Mouse (Mus musculus): ENCODE data around the gene Med25. TPM values are rescaled to one million over a fixed set of nuclear protein-coding genes. Genes with fewer than 3 reads are reported as not detected.

Gene Med25
- polyA plus RNA-seq, 1 experiment from 2014 or later, result 64.4 TPM

- H3K4me2 ChIP-seq (replicated peaks; ENCODE audit: low read depth), result peak overlapping the region; percentile 83
- H3K27me3 ChIP-seq (ENCODE audit: control insufficient read depth, insufficient read depth, low read length), result no peaks in the 10 kb centered on the region
- peaks cover 6% of the 10 kb centered on the region for H3K4me1 ChIP-seq (replicated peaks; ENCODE audit: control insufficient read depth, insufficient read depth)
- peaks cover 2% of the 10 kb centered on the region; the same call in 1 of the 2 replicates for H3K36me3 ChIP-seq (ENCODE audit: control insufficient read depth, insufficient read depth, low read length)
- 73% methylated on average over 4 of the region's 4 CpGs for WGBS
- no peak for ATAC-seq (ENCODE audit: low FRiP score, low TSS enrichment)
- H3K9ac ChIP-seq (ENCODE audit: low read length), result peak overlapping the region; percentile 41; the same call in 1 of the 2 replicates
- DNase-seq (ENCODE audit: low spot score), result peak; percentile 48
- no peaks in the 10 kb centered on the region for H3K9me3 ChIP-seq (ENCODE audit: control insufficient read depth, low read length)
- 0 out of 2 replicates have a peak overlapping the region, but pooled peaks have one; percentile 75 for H3K4me3 ChIP-seq (ENCODE audit: low read depth, low read length)
- H3K27ac ChIP-seq (replicated peaks), result no peak overlapping the region
- TF ChIP-seq EP300 (optimal IDR thresholded peaks at IDR 0.05) (no peak), CTCF (IDR thresholded peaks at IDR 0.05; ENCODE audit: low read depth) (no peak)
Measured at GRCm38 (mm10) chr7:44890737-44891136, 1.8 kb downstream of the Med25 start.

GRCm38 (mm10) chr7:44890180-44890579 is 2.3 kb downstream of the Med25 start:
- H3K4me3 ChIP-seq (ENCODE audit: low read depth, low read length), result no peak overlapping the region
- 76% methylated on average over 6 of the region's 7 CpGs for WGBS
- H3K27ac ChIP-seq (replicated peaks), result no peak overlapping the region
- no peaks in the 10 kb centered on the region for H3K27me3 ChIP-seq (ENCODE audit: control insufficient read depth, insufficient read depth, low read length)
- no peak overlapping the region for H3K9ac ChIP-seq (ENCODE audit: low read length)
- H3K4me1 ChIP-seq (replicated peaks; ENCODE audit: control insufficient read depth, insufficient read depth), result peaks cover 6% of the 10 kb centered on the region
- H3K9me3 ChIP-seq (ENCODE audit: control insufficient read depth, low read length), result no peaks in the 10 kb centered on the region
- TF ChIP-seq CTCF (IDR thresholded peaks at IDR 0.05; ENCODE audit: low read depth), result no peak
- no peak for TF ChIP-seq EP300 (optimal IDR thresholded peaks at IDR 0.05)
- H3K4me2 ChIP-seq (replicated peaks; ENCODE audit: low read depth), result 0 out of 2 replicates have a peak overlapping the region, but pooled peaks have one; percentile 14
- no peak; the same call in 1 of the 2 replicates for ATAC-seq (ENCODE audit: low FRiP score, low TSS enrichment)
- H3K36me3 ChIP-seq (ENCODE audit: control insufficient read depth, insufficient read depth, low read length), result peaks cover 2% of the 10 kb centered on the region; the same call in 1 of the 2 replicates
- DNase-seq (ENCODE audit: low spot score), result peak; percentile 61

GRCm38 (mm10) chr7:44888256-44889105 is 4.0 kb downstream of the Med25 start:
- Histone ChIP-seq H3K27ac (replicated peaks) (peak overlapping the region; percentile 69), H3K9ac (ENCODE audit: low read length) (no peak overlapping the region; the same call in 1 of the 2 replicates), H3K4me3 (ENCODE audit: low read depth, low read length) (no peak overlapping the region), H3K9me3 (ENCODE audit: control insufficient read depth, low read length) (no peaks in the 10 kb centered on the region), H3K27me3 (ENCODE audit: control insufficient read depth, insufficient read depth, low read length) (no peaks in the 10 kb centered on the region), H3K4me1 (replicated peaks; ENCODE audit: control insufficient read depth, insufficient read depth) (peaks cover 6% of the 10 kb centered on the region), H3K36me3 (ENCODE audit: control insufficient read depth, insufficient read depth, low read length) (peaks cover 5% of the 10 kb centered on the region; the same call in 1 of the 2 replicates), H3K4me2 (replicated peaks; ENCODE audit: low read depth) (no peak overlapping the region)
- DNase-seq (ENCODE audit: low spot score) (peak; percentile 79), ATAC-seq (ENCODE audit: low FRiP score, low TSS enrichment) (peak; percentile 80)
- WGBS, result 68% methylated on average over 13 of the region's 13 CpGs
- no peak for TF ChIP-seq CTCF (IDR thresholded peaks at IDR 0.05; ENCODE audit: low read depth)
- no peak for TF ChIP-seq EP300 (optimal IDR thresholded peaks at IDR 0.05)

- ATAC-seq (ENCODE audit: low FRiP score, low TSS enrichment), result no peak
- WGBS, result 88% methylated on average over 7 of the region's 7 CpGs
- TF ChIP-seq CTCF (IDR thresholded peaks at IDR 0.05; ENCODE audit: low read depth), result no peak
- no peak for TF ChIP-seq EP300 (optimal IDR thresholded peaks at IDR 0.05)
- H3K36me3 ChIP-seq (ENCODE audit: control insufficient read depth, insufficient read depth, low read length), result peaks cover 7% of the 10 kb centered on the region; the same call in 1 of the 2 replicates
- no peak overlapping the region for H3K4me3 ChIP-seq (ENCODE audit: low read depth, low read length)
- DNase-seq (ENCODE audit: low spot score), result no peak
- H3K4me1 ChIP-seq (replicated peaks; ENCODE audit: control insufficient read depth, insufficient read depth), result peaks cover 6% of the 10 kb centered on the region
- H3K4me2 ChIP-seq (replicated peaks; ENCODE audit: low read depth), result no peak overlapping the region
- H3K27me3 ChIP-seq (ENCODE audit: control insufficient read depth, insufficient read depth, low read length), result no peaks in the 10 kb centered on the region
- H3K9ac ChIP-seq (ENCODE audit: low read length), result no peak overlapping the region
- no peaks in the 10 kb centered on the region for H3K9me3 ChIP-seq (ENCODE audit: control insufficient read depth, low read length)
- H3K27ac ChIP-seq (replicated peaks), result no peak overlapping the region
Measured at GRCm38 (mm10) chr7:44886964-44887363, 5.5 kb downstream of the Med25 start.

- Histone ChIP-seq H3K4me2 (replicated peaks; ENCODE audit: low read depth) (no peak overlapping the region), H3K27me3 (ENCODE audit: control insufficient read depth, insufficient read depth, low read length) (no peaks in the 10 kb centered on the region), H3K4me1 (replicated peaks; ENCODE audit: control insufficient read depth, insufficient read depth) (peaks cover 2% of the 10 kb centered on the region; the same call in 1 of the 2 replicates), H3K9me3 (ENCODE audit: control insufficient read depth, low read length) (no peaks in the 10 kb centered on the region), H3K9ac (ENCODE audit: low read length) (no peak overlapping the region), H3K27ac (replicated peaks) (no peak overlapping the region), H3K4me3 (ENCODE audit: low read depth, low read length) (no peak overlapping the region), H3K36me3 (ENCODE audit: control insufficient read depth, insufficient read depth, low read length) (peaks cover 22% of the 10 kb centered on the region)
- ATAC-seq (ENCODE audit: low FRiP score, low TSS enrichment) (no peak), DNase-seq (ENCODE audit: low spot score) (no peak)
- TF ChIP-seq EP300 (optimal IDR thresholded peaks at IDR 0.05) (no peak), CTCF (IDR thresholded peaks at IDR 0.05; ENCODE audit: low read depth) (no peak)
- 96% methylated on average over 5 of the region's 5 CpGs for WGBS
Measured at GRCm38 (mm10) chr7:44884637-44885036, 7.9 kb downstream of the Med25 start.

- Histone ChIP-seq H3K27me3 (ENCODE audit: control insufficient read depth, insufficient read depth, low read length) (no peaks in the 10 kb centered on the region), H3K27ac (replicated peaks) (no peak overlapping the region), H3K9ac (ENCODE audit: low read length) (no peak overlapping the region), H3K4me3 (ENCODE audit: low read depth, low read length) (no peak overlapping the region), H3K9me3 (ENCODE audit: control insufficient read depth, low read length) (no peaks in the 10 kb centered on the region), H3K4me2 (replicated peaks; ENCODE audit: low read depth) (no peak overlapping the region), H3K4me1 (replicated peaks; ENCODE audit: control insufficient read depth, insufficient read depth) (no peaks in the 10 kb centered on the region), H3K36me3 (ENCODE audit: control insufficient read depth, insufficient read depth, low read length) (peaks cover 33% of the 10 kb centered on the region)
- no peak for TF ChIP-seq EP300 (optimal IDR thresholded peaks at IDR 0.05)
- no peak for TF ChIP-seq CTCF (IDR thresholded peaks at IDR 0.05; ENCODE audit: low read depth)
- DNase-seq (ENCODE audit: low spot score) (no peak), ATAC-seq (ENCODE audit: low FRiP score, low TSS enrichment) (no peak)
- WGBS, result 88% methylated on average over 3 of the region's 3 CpGs
Measured at GRCm38 (mm10) chr7:44883036-44883435, 9.5 kb downstream of the Med25 start.
